Mouse (Mus musculus): ENCODE results near the gene Olfr23.

- no peak for TF ChIP-seq CTCF (IDR thresholded peaks at IDR 0.05; ENCODE audit: extremely low read depth, insufficient read depth, low read length)
- no peak for TF ChIP-seq POLR2A (IDR thresholded peaks at IDR 0.05; ENCODE audit: extremely low read depth, insufficient read depth, low read length)
These were observed 24.0 kb downstream of the Olfr23 start, which contains the start of gene Olfr397 for GRCm38 (mm10) chr11:73960517-73960916.
